Mouse (Mus musculus) cerebellum, postnatal 14 days (tissue): ENCODE results near the gene Plekhs1.
"Not testable (repeated sequence)": the region's sequence is repeated elsewhere in the genome, so short reads cannot be mapped to it uniquely, and the experiment has no call there.

Source experiments
- DNase-seq, 2 experiments: peaks; one replicate each; pipeline ENCODE4 v3.0.0; 2021; ENCODE audit warnings: mixed read lengths in 2 of 2

Gene Plekhs1

DNA sequence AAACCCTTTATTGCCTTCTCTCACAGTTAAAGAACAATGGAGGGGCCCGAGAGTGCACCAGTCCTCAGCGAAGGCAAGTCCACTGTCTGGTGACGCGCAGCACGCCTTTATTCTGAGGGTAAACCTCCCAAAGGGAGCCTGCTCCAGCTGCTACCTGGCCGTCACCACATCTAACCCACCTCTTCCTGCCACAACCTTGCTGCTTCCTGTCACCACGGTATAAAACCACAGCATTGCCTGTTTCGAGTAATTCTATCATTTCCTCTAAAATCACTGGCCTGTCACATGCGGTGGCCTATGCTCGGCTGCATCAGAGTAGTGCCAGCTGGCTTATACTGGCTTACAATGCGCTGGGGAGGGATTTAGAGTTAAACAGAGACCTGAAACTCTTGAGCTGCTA lies 69.1 kb downstream of the Plekhs1 start:
- not testable (repeated sequence) for DNase-seq

DNA sequence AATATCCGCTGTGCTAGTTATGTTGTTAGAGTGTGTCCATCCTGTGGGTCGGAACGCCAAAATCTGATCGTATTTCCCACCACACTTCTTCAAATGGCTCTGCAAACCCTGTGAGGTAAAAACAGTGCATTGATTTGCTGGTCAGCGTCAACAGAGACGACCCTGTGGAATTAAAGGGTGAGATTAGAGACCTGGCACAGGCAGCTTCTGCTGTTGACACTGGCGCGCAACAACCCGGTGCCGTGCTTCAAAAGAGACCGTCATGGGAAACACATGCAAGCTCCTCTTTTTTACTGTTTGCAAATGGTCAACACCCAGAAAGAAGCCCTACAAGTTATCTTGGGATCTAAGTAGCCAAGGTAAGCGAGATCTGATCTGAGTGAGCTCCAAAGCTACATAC lies 69.8 kb downstream of the Plekhs1 start:
- no peak for DNase-seq

DNA sequence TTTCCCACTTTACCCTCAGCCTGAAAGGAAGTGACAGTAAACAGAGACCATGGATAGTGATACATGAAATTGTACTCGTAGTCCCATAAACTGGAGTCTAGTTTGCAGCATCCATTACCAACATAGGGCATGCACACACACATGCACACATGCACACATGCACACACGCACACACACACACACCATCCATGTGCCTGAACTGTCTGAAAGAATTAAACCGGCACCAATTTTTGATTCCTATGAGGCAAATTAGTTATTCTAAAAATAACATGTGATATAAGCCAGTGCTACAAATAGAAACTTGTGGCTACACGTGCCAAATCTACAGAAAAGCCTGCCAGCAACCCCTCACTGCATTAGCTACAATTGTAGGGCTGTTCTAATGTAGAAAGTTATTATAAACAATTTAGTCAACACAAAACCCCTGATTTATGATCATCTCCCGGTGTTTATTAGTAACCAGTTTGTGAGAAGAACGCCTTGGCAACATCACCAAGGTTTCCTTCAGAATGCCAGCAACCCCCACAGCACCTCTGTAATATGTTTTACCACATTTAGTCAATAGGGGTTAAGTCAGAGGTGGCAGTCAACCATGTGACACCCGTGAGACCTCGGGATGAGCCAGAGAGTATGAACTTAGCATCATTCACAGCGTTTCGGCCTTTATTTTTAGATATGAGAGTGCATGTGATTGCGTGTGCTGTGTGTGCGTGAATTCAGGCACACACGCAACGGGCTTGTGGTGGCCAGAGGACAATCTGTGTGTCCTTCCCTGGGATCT lies 72.0 kb downstream of the Plekhs1 start:
- DNase-seq: no peak

DNA sequence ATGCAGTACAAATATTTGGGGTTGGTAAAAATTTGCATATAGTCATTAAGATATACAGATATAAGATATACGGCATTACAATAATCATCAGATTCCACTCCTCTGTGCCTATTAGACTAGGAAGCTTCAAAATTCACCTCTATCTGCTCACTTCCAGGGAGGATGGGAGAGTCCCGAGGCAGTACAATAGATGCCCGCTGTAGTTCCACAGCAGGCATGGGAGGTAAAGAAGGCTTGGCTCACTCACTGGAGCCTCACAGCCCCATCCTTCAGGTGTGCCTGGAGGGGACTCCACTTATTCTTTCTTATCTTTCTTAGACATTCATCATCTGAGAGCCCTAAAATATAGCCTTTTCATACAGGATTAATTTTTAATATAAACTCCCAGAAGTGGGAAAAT lies 72.9 kb downstream of the Plekhs1 start:
- no peak for DNase-seq

DNA sequence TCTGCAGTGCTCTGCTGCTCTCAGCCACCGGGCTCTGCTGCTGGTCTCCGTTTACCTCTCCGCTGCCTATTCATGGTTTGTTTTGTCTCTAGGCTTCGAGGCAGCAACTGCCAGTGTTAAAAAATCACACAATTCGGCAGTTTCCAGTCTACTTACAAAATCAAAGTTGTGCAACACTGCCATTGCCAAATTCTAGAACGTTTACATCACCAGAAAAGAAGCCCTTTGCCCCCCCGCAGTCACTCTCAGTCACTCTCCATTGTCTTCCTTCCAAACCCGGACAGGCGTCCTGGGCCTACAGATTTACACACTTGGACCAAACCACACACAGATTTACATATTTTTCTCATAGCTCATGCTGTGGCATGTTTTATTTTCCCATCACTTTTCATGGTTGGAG lies 73.6 kb downstream of the Plekhs1 start:
- DNase-seq: no peak

DNA sequence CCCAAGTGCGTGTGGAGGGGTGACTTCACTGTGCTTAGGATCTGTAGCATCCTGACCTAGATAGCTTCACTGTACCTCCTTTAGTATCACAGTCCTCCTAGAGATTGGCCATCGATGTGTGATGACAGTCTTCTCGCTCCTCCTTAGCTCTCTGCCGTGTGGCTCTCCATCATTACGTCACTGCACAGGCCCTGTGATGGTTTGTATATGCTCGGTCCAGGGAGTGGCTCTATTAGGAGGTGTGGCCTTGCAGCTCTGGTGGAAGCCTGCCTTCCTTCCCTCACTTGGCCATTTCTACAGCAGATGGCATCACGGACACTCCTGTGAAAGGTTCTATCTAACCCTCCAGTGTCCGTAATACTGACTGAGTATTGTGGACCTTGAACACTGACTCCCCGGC lies 74.3 kb downstream of the Plekhs1 start:
- no peak for DNase-seq
